In the genomic region with DNA sequence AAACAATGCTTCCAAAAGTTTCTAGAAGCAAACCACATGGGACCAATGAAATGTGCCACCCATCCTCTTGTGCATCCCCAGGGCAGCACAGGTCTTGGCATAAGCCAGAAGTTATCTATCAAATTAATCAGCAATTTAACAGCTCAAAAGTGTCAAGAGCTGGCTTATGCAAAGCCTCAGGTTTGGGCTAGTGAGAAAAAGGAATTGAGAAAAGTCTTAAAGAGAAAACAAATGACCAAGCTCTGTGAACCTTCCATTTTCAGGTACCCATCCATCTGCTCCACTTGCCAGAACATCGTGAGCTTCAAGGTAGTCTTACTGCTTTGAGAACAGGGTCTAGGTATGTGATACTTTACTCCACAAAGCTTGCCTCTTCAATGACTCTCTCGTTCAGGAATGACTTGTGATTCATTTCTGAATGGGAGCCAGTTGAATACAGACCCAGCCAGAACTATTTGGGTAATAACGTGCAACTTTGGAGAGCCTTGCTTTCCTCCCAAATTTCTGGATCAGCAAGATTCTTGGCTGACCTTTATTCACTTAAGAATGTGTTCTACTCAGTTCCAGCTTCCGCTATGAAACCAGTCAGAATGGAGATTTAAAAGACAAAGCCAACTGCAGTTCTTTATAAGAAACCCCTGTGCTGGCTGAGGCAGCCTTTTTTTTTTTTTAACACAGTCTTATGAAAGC, we compare ENCODE assay signal across 8 mouse cellular contexts. TPM values are rescaled to one million over a fixed set of nuclear protein-coding genes. Genes with fewer than 3 reads are reported as not detected.
DNase-seq lines count a peak whose midpoint lies in the region; ATAC-seq and TF ChIP-seq lines count a peak whose summit lies in the region.

No protein-coding gene starts in this region.

- no peak for ATAC-seq in kidney, embryonic 16.5 days (ENCODE audit: low FRiP score, low TSS enrichment)
- ATAC-seq in stomach, embryonic 15.5 days (ENCODE audit: insufficient read depth, low FRiP score, low read depth) = no peak

- no peak overlapping the region for H3K9ac ChIP-seq in kidney, embryonic 16.5 days (replicated peaks; ENCODE audit: low read length)
- no peak overlapping the region for H3K9ac ChIP-seq in stomach, embryonic 15.5 days

- TF ChIP-seq POLR2A in spleen, adult 2 months (IDR thresholded peaks at IDR 0.05; ENCODE audit: low read depth, low read length) = no peak

- H3K4me2 ChIP-seq in kidney, embryonic 16.5 days (replicated peaks; ENCODE audit: low read depth, low read length) = no peak overlapping the region
- no peak overlapping the region for H3K4me2 ChIP-seq in stomach, embryonic 15.5 days

- H3K36me3 ChIP-seq in spleen, adult 2 months (ENCODE audit: control insufficient read depth, insufficient read depth, low read length) = 0 out of 2 replicates have a peak, but pooled peaks cover 2% of the 10 kb centered on the region
- H3K36me3 ChIP-seq in kidney, embryonic 16.5 days (ENCODE audit: insufficient read depth, low read length) = peaks cover 25% of the 10 kb centered on the region
- no peaks in the 10 kb centered on the region for H3K36me3 ChIP-seq in stomach, embryonic 15.5 days

- H3K27me3 ChIP-seq in spleen, adult 2 months (ENCODE audit: control insufficient read depth, insufficient read depth, low read length) = no peaks in the 10 kb centered on the region
- H3K27me3 ChIP-seq in kidney, embryonic 16.5 days (ENCODE audit: insufficient read depth, low read length) = no peaks in the 10 kb centered on the region
- H3K27me3 ChIP-seq in stomach, embryonic 15.5 days (replicated peaks) = no peaks in the 10 kb centered on the region

- DNase-seq in spleen, adult 2 months (ENCODE audit: low read depth in 1 of 2, low spot score in 2 of 2) = no peak
- no peak for DNase-seq in spleen, adult 12 weeks (ENCODE audit: low spot score)
- peak; percentile 46 for DNase-seq in gastrocnemius, postnatal 14 days
- DNase-seq in retina, postnatal 1 day = no peak
- no peak for DNase-seq in embryo, embryonic 9.5 days (ENCODE audit: extremely low spot score)
- DNase-seq in T-cell, adult 2 months (ENCODE audit: low spot score) = no peak

- intact Hi-C loops in gastrocnemius, postnatal 14 days (cut with DNase I; ENCODE audit: low total_unique reads) = no loop called here

- 64% methylated on average over 4 of the region's 4 CpGs for WGBS in spleen, adult 2 months
- 64% methylated on average over 4 of the region's 4 CpGs for WGBS in kidney, embryonic 16.5 days
- WGBS in stomach, embryonic 15.5 days = 53% methylated on average over 4 of the region's 4 CpGs

- no peak overlapping the region for H3K4me3 ChIP-seq in spleen, adult 2 months (ENCODE audit: extremely low read depth, insufficient read depth, insufficient read length)
- no peak overlapping the region for H3K4me3 ChIP-seq in kidney, embryonic 16.5 days (ENCODE audit: low read length)
- H3K4me3 ChIP-seq in stomach, embryonic 15.5 days (replicated peaks) = no peak overlapping the region

- H3K9me3 ChIP-seq in kidney, embryonic 16.5 days (ENCODE audit: low read length) = no peaks in the 10 kb centered on the region
- no peaks in the 10 kb centered on the region for H3K9me3 ChIP-seq in stomach, embryonic 15.5 days

- H3K4me1 ChIP-seq in spleen, adult 2 months (ENCODE audit: control insufficient read depth, insufficient read depth, insufficient read length) = peaks cover 41% of the 10 kb centered on the region
- peaks cover 6% of the 10 kb centered on the region; the same call in 1 of the 2 replicates for H3K4me1 ChIP-seq in kidney, embryonic 16.5 days (ENCODE audit: insufficient read depth, low read length)
- H3K4me1 ChIP-seq in stomach, embryonic 15.5 days = peaks cover 27% of the 10 kb centered on the region

- no peak for TF ChIP-seq CTCF in spleen, adult 2 months (IDR thresholded peaks at IDR 0.05; ENCODE audit: extremely low read depth, insufficient read depth, insufficient read length, insufficient replicate concordance)

- H3K27ac ChIP-seq in spleen, adult 2 months (ENCODE audit: insufficient read depth, low read length) = peak overlapping the region; percentile 96
- H3K27ac ChIP-seq in kidney, embryonic 16.5 days (ENCODE audit: low read length) = peak overlapping the region; percentile 70
- H3K27ac ChIP-seq in stomach, embryonic 15.5 days = peak overlapping the region; percentile 75

RNA-seq across cellular contexts. Expression of gene Rnf216, which starts 56.5 kb away (rescaled TPM):
- polyA plus RNA-seq in spleen, adult 2 months (2012; rRNA removed) = 25.9 and 32.4 TPM in 2 replicates
- 10 to 100 TPM; 16.6 to 19.0 TPM for total RNA-seq in gastrocnemius, postnatal 14 days (2021)
- polyA plus RNA-seq in kidney, embryonic 16.5 days (2015; fragmentation: Nextera tagmentation; extraction: Ambion mirVana) = 39.4 and 46.2 TPM in 2 replicates
- 33.9 and 35.2 TPM in 2 replicates for polyA plus RNA-seq in stomach, embryonic 15.5 days (2015; fragmentation: Nextera tagmentation; extraction: Ambion mirVana)
